Mouse (Mus musculus): ENCODE data around the gene Scyl1.

Scyl1 gene

GRCm38 (mm10) chr19:5802787-5803040 lies 31.5 kb upstream of the Scyl1 start:
- DNase-seq, result no peak

DNA sequence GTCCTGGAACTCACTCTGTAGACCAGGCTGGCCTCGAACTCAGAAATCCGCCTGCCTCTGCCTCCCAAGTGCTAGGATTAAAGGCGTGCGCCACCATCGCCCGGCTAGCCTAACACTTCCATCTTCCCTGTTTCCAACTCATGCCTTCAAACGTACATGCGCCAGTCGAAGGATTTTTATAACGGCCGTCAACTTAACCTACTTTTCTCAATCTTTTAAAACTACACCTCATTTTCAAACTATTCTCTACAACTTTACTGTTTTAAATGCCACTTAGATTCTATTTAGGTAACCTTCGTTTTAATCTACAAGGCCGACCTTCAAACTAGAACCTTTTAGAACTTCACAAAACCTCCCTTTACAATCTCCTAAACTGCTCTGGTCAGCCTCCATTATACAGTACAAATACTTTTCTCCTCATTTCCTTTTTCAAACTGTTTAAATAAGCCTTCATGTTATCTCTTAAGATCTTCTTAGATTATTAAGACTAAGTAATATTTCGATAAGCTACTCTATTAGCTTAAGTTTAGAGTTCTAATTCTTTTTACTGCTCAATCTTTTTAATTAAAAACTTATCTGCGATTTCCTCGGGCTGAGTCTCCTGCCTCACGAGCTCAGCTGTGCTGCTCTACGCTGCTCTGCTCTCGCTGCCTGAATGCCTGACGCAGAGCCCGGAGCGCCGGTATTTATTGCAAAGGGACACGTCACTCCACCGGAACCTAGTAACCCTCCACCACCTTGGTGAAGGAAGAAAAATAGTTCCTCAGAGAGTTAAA lies 31.0 kb upstream of the Scyl1 start:
- DNase-seq, result peak; percentile 97 to 99

DNA sequence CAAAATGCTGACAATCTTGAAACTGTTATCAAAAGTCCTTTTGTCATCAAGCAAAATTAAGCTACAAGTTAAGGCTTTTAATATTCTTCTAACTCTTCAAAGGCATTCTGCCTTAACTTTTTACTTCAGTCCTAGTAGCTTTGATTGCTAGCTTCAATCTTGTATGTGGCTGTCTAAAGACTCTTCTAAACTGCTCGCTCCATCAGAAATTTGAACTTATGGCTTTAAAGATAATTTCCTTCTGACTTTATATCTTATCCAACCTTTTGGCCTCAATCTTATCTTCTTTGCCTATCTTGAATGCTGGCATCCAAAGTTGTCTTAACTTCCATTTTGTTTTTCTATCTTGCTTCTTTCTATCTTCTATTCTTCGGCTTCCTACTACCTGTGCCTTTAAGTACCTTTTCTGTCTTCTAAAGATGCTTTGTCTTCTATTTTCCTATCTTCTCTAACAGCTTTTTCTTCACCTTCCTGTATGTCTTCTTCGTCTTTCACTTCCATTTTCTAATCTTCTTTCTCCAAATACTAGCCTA lies 30.3 kb upstream of the Scyl1 start:
- DNase-seq, result no peak

GRCm38 (mm10) chr19:5800632-5801431 lies 29.6 kb upstream of the Scyl1 start:
- peak; percentile 59 to 64 for DNase-seq

DNA sequence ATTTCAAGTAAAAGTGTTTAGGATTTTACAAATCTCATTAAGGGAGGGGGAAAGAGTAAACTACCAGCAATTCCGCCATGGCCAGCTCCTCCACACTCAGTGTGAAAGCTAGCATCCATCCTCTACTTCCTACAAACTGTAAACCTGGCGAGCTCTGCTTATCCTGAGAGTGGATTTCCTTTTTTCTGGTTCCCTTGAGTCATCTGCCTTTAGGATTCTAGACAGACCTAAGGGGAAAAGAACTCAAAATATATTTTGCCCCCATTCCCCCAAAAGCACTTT lies 29.1 kb upstream of the Scyl1 start:
- no peak for DNase-seq

DNA sequence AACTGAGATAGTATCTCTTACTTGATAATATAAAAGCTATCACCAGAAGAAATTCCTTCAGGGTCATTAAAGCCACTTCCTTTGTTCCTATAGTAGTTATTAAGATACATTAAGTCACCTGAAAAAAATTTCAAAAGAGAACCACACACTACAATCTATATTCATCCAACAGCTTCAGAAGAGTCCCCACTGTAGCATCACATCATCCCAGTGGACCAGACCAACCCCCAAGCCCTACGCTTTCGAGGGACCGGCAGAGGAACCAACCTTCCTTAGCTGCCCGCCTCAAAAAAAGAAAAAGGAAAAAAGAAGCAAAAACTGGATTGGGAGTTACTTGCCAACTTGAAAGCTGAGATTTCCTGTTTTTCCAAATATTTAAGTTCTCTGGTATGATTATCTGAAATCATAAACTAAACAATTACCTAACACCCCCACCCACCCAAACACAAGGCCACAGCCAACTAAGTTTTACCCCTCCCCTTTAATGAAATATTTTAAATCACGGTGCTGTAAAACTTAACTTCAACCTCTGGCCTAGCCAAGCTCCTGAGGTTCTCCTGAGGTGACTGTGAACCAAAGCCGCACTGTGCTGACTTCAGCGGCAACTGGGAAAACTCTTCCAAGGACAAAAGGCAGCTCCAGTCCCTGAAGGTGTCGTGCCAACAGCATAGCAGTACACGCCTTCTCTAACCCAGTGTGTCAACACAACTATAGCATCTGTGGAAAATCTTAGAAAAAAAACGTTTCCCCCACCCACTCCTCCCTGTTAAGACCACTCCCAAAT lies 28.5 kb upstream of the Scyl1 start:
- DNase-seq, result peak; percentile 40

DNA sequence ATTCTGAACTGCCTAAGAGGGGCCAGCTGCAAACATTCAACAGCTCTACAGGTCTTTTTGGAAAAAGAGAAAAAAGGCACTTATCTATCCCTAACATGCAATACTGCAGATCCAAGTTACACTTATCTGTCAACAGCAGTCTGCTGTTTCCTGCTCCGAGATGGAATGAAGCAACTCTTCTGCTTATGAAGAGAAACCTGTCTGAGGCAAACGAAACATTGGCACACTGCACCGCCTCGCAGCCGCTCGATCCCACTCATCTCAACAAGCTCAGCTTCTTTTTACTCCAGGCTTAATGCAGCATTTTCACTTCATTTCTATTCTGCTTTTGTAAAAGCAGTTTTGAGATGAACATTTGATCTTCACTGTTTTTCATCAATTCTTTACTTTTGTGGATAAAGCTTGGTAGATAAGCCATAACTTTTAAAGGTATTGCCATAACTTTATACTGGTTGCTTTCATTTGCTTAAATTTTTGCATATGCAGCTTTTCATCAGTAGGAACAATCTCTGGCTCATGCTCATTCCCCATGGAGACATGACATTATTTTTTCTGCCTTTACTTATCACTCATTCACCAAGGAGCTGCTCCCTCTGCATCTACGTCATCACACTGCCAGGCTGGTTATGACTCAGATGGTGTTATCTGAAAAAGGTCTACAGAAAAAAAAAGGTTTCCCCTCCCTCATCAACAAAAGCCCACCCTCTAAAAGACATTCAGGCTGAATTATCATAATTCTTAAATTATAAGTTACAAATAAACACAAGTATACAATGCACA lies 27.7 kb upstream of the Scyl1 start:
- DNase-seq, result peak; percentile 34 to 43

GRCm38 (mm10) chr19:5797381-5798111 lies 26.3 kb upstream of the Scyl1 start:
- DNase-seq, result peak in 1 of 2 experiments; percentile 25

DNA sequence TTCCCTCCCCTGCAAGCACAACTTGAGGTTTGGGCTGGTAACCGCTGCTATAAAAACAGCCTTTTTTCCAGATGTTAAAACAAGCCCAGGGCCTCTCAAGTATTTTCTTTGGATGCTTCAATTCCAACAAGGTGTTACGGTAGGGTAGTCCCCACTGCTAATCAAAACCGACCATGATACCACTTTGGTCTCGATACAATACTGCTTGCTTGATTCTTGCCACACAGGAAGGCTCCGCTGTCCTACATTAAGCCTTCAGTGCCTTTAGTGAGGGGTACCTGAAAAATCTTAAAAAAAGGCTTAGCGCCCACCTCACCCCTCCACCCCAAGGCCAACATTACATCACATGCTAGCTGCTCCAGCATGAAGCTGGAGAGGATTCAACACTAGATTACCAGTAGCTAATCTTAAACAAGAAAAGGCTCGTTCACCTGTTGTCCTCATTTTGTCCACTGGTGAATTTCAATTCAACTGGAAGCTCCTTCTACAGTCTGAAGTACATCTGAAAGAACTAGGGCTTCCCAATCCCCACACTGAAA lies 25.4 kb upstream of the Scyl1 start:
- peak in 1 of 2 experiments; percentile 34 for DNase-seq

DNA sequence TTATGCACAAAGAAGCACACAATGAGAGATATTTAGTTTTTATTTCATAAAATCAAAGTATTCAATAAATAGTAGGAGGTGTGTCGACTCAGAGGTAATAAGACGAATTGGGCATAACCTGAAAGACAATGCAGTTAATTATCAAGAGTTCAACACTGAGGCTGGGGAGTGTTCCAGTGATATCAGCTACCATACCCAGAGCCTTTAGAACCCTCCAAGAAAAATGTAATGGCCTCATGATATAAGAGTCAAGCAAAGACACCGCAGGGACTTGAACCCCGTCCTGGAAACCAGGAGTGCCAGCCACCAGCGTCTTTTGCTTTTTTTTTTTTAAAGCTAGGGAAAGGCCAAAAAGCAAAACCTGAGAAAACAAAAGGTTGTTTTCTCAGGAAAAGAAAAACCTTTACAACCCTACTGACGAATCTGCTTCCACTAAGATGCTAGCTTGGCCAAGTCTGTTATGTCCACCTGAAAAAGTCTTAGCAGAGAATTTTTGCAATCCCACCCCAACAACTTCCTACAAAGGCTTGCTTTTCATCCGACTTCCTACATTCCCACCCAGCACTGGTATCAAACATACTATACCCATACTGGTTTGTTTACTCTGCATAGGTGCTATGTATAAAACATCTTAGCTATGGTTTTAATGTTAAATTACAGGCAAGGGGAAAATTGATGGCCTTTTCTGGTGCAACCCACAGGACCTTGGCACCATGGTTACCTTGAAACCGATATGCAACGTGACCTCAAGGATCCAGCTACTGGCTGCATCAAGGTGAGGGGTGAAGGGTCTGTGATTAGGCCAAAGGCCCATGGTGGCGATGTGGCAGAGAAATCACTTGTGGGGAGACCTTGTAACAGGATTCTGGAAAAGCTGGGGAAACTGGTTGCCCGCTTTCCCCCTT lies 24.7 kb upstream of the Scyl1 start:
- DNase-seq, result peak; percentile 33 to 36

- DNase-seq, result peak; percentile 39 to 40
Observed at GRCm38 (mm10) chr19:5794771-5795576, 23.8 kb upstream of the Scyl1 start.

DNA sequence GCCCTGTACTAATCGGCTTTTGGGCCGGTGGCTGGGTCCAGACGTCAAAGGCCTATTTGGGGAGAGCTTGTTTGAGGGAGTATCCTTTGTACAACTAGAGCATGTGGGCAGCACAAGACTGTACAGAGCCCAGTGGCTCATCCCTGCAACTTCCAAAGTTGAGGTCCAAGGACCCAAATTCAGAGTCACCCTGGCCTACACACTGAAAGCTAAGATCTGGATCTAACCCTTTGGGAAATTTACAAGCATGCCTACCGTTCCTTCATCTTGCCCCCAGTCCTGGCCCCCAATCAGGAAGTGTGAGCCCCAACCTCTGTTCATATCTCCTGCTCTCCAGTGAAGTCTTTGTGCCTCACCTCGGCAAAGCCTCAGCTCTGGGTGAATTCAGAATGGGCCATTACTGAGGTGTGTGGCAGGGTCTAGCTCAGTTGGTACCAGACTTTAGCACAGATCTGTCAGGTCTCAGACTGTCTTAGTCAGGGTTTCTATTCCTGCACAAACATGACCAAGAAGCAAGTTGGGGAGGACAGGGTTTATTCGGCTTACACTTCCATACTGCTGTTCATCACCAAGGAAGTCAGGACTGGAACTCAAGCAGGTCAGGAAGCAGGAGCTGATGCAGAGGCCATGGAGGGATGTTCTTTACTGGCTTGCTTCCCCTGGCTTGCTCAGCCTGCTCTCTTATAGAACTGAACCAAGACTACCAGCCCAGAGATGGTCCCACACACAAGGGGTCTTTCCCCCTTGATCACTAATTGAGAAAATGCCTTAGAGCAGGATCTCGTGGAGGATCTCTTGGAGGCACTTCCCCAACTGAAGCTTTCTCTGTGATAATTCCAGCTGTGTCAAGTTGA lies 22.9 kb upstream of the Scyl1 start:
- DNase-seq, result peak; percentile 35 to 36

GRCm38 (mm10) chr19:5793116-5793515 lies 21.9 kb upstream of the Scyl1 start:
- DNase-seq, result peak; percentile 66 to 79

GRCm38 (mm10) chr19:5791329-5791728 lies 20.1 kb upstream of the Scyl1 start:
- no peak for DNase-seq

DNA sequence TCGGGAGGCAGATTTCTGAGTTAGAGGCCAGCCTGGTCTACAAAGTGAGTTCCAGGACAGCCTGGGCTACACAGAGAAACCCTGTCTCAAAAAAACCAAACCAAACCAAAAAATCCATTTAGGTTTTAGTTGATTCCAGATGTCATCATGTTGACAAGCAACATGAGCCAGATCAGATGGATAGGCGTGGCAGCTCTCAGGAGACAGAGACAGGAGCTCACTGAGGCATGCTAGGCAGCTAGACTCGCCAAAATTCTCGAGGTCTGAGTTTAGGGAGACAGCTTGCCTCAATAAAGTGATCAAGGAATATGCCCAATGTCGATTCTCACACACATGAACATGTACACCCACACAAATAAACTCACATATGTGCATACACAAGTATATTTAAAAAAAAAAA lies 17.8 kb upstream of the Scyl1 start:
- DNase-seq, result no peak

DNA sequence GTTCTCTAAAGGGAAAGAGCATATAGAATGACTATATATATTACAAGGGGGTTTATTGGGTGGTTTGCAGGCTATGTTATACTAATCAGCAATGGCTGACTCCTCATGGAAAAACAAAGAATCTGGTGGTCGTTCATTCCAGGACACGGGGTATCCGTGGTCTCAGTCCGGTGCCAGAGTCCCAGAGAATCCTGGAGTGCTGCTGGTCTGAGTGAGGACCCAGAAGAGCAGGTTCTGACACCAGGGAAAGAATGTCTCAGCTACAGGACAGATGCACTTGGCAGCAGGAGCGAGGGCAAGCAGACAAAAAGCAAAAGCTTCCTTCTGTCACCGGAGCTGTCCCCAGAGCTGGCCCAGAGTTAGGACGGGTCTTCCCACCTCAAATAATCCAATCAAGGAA lies 17.4 kb upstream of the Scyl1 start:
- no peak for DNase-seq

DNA sequence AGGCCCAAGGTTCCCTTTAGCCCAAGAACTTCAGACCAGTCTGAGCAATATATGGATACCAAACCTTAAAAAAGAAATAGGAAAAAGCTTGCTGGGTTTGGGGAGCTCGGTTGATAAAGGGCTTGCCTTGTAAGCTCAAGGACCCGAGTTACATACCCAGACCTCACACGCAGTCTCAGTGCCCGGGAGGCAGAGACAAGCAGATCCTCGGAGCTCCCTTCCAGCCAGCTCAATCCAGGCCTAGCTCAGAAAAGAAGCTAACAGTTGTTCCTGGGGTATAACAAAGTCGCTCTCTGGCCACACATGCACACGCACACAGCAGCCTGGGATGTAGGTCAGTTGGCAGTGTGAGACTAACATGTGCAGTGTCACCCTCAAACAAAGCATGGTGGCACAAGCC lies 16.7 kb upstream of the Scyl1 start:
- DNase-seq, result no peak

DNA sequence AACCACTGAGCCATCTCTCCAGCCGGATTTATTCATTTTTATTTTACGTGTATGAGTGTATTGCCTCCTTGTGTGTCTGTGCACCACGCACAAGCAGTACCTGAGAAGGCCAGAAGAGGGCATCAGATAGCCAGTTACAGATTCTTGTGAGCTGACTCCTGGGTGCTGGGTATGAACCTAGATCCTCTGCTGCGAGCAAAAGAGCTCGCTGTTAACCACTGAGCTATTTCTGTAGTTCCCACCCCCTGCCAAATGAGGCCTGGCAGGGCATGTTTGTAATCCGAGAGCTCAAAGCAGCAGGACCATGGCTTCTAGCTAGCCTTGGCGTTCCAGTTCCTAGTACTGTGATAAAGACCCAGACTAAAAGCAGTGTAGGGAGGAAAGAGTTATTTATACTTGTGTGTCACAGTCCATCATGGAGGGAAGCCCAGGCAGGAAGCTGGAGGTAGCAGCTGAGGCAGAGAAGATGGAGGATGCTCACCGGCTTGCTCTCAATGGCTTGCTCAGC lies 16.0 kb upstream of the Scyl1 start:
- peak; percentile 93 to 94 for DNase-seq
